Mouse (Mus musculus): ENCODE data around the gene Iqch. TPM values are rescaled to one million over a fixed set of nuclear protein-coding genes. Genes with fewer than 3 reads are reported as not detected.

Gene Iqch
- total RNA-seq, 2 experiments from 2014 or later: not detected

DNA sequence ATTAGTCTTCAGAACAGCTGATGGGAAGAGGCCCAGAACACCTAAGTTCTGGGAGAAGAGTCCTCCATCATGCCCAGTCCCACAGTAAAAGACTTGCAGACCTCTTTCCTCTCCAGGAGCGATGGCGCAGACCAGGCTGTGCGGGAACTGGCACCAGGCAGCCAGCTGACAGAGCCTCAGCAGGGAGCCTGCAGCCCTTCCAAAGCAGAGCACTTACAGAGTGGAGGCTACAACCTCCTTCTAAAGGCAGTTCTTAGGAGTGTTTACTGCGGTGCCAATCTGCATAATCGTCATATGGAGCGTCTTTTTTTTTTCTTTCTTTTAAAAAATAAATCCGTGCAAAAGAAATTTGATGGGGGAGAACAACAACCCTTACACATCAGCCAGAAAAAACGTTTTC, 229.8 kb downstream of the Iqch start:
- no peak for DNase-seq

Other genes with a start within 250 kb of the Iqch start
- 10 to 100 TPM; 26.0 to 26.2 TPM for gene Map2k5, start 224.6 kb downstream of the Iqch start, total RNA-seq (2021)
- gene 2300009A05Rik, start 203.2 kb downstream of the Iqch start, total RNA-seq (2021): 10 to 100 TPM; 42.2 to 52.3 TPM
- 10 to 100 TPM; 18.7 to 22.7 TPM for gene Aagab, start 167 bp upstream of the Iqch start, total RNA-seq (2021)
- 10 to 100 TPM; 20.7 to 20.9 TPM for gene Smad3, start 155.5 kb upstream of the Iqch start, total RNA-seq (2021)